Mouse (Mus musculus) CH12.LX (cell line): Measurements from ENCODE around the gene Ppp1r18.

Experiments
- CTCF ChIP-seq, 2 experiments: IDR thresholded peaks in 1 of 2; conservative IDR thresholded peaks in 1 of 2; 2 replicates each; pipeline ENCODE4 v1.5.1; 2011 to 2012; ENCODE audit warnings: low read depth in 2 of 2, low read length in 2 of 2, improper control_type of control experiment in 1 of 2, inconsistent platforms in 1 of 2, mild to moderate bottlenecking in 1 of 2, moderate library complexity in 1 of 2
- EP300 ChIP-seq: IDR thresholded peaks from 2 replicates; pipeline ENCODE4 v1.6.1; 2011; ENCODE audit warnings: low read length, improper control_type of control experiment
- HCFC1 ChIP-seq: IDR thresholded peaks from 2 replicates; pipeline ENCODE4 v1.6.1; 2012; ENCODE audit warnings: low read depth, mild to moderate bottlenecking, inconsistent platforms, low read length, improper control_type of control experiment
- POLR2A ChIP-seq: IDR thresholded peaks from 2 replicates; pipeline ENCODE4 v1.6.1; 2011; ENCODE audit warnings: low read depth, mild to moderate bottlenecking, improper control_type of control experiment, low read length
- ZNF384 ChIP-seq: IDR thresholded peaks from 2 replicates; pipeline ENCODE4 v1.6.1; 2012; ENCODE audit warnings: low read depth, low read length, improper control_type of control experiment, inconsistent platforms

GRCm38 (mm10) chr17:35836178-35836965 lies 29.0 kb upstream of the Ppp1r18 start:
- TF ChIP-seq ZNF384 = peak; percentile 91
- no peak for TF ChIP-seq POLR2A
- TF ChIP-seq CTCF (conservative IDR thresholded peaks at IDR 0.05 in 1 of 2, IDR thresholded peaks at IDR 0.05 in 1 of 2; ENCODE audit: low read depth in 2 of 2, low read length in 2 of 2) = peak; percentile 80 to 90
- TF ChIP-seq HCFC1 = no peak
- TF ChIP-seq EP300 = no peak
